Mouse (Mus musculus): ENCODE measurements around the gene Gm37240. TPM values are rescaled to one million over a fixed set of nuclear protein-coding genes. Genes with fewer than 3 reads are reported as not detected.

The Gm37240 gene
- polyA plus RNA-seq, 1 experiment from 2014 or later: 0.08 TPM

GRCm38 (mm10) chr3:85184151-85184550, 703.2 kb downstream of the Gm37240 start:
- Histone ChIP-seq H3K4me3 (no peak overlapping the region), H3K9me3 (peaks cover 3% of the 10 kb centered on the region; the same call in 1 of the 2 replicates), H3K27me3 (no peaks in the 10 kb centered on the region), H3K9ac (no peak overlapping the region), H3K27ac (no peak overlapping the region), H3K4me2 (no peak overlapping the region), H3K36me3 (no peaks in the 10 kb centered on the region), H3K4me1 (replicated peaks) (peaks cover 32% of the 10 kb centered on the region)
- 67% methylated on average over 6 of the region's 6 CpGs for WGBS
- no peak for ATAC-seq (ENCODE audit: low FRiP score)

- no peak for ATAC-seq (ENCODE audit: low FRiP score)
Measured at GRCm38 (mm10) chr3:85176736-85177135, 710.6 kb downstream of the Gm37240 start.

GRCm38 (mm10) chr3:85174542-85175469, 712.5 kb downstream of the Gm37240 start:
- Histone ChIP-seq H3K27me3 (no peaks in the 10 kb centered on the region), H3K9ac (no peak overlapping the region), H3K4me1 (replicated peaks) (peaks cover 17% of the 10 kb centered on the region), H3K4me2 (no peak overlapping the region), H3K9me3 (0 out of 2 replicates have a peak, but pooled peaks cover 6% of the 10 kb centered on the region), H3K36me3 (no peaks in the 10 kb centered on the region), H3K4me3 (no peak overlapping the region), H3K27ac (no peak overlapping the region)
- no peak for ATAC-seq (ENCODE audit: low FRiP score)
- 63% methylated on average over 28 of the region's 28 CpGs for WGBS

More at GRCm38 (mm10) chr3:85176736-85177135, 710.6 kb downstream of the Gm37240 start:
- H3K9ac ChIP-seq: no peak overlapping the region
- H3K27ac ChIP-seq: no peak overlapping the region
- peaks cover 17% of the 10 kb centered on the region for H3K4me1 ChIP-seq (replicated peaks)
- 92% methylated on average over 1 of the region's 1 CpGs for WGBS
- H3K27me3 ChIP-seq: no peaks in the 10 kb centered on the region
- H3K4me3 ChIP-seq: no peak overlapping the region
- no peaks in the 10 kb centered on the region for H3K36me3 ChIP-seq
- no peak overlapping the region for H3K4me2 ChIP-seq
- peaks cover 9% of the 10 kb centered on the region; the same call in 1 of the 2 replicates for H3K9me3 ChIP-seq

GRCm38 (mm10) chr3:85173441-85174071, 713.8 kb downstream of the Gm37240 start:
- no peaks in the 10 kb centered on the region for H3K27me3 ChIP-seq
- H3K9me3 ChIP-seq: 0 out of 2 replicates have a peak, but pooled peaks cover 6% of the 10 kb centered on the region
- no peak overlapping the region for H3K4me3 ChIP-seq
- H3K9ac ChIP-seq: no peak overlapping the region
- no peak for ATAC-seq (ENCODE audit: low FRiP score)
- H3K4me1 ChIP-seq (replicated peaks): peaks cover 17% of the 10 kb centered on the region
- no peaks in the 10 kb centered on the region for H3K36me3 ChIP-seq
- no peak overlapping the region for H3K27ac ChIP-seq
- H3K4me2 ChIP-seq: no peak overlapping the region
- WGBS: 77% methylated on average over 6 of the region's 6 CpGs

- Histone ChIP-seq H3K27ac (no peak overlapping the region), H3K4me1 (replicated peaks) (peaks cover 17% of the 10 kb centered on the region), H3K36me3 (no peaks in the 10 kb centered on the region), H3K9me3 (0 out of 2 replicates have a peak, but pooled peaks cover under 1% of the 10 kb centered on the region), H3K27me3 (no peaks in the 10 kb centered on the region), H3K4me2 (no peak overlapping the region), H3K9ac (0 out of 2 replicates have a peak overlapping the region, but pooled peaks have one; percentile 43), H3K4me3 (no peak overlapping the region)
- WGBS: 72% methylated on average over 11 of the region's 11 CpGs
- ATAC-seq (ENCODE audit: low FRiP score): no peak
Measured at GRCm38 (mm10) chr3:85172532-85172931, 714.8 kb downstream of the Gm37240 start.

GRCm38 (mm10) chr3:85172096-85172495, 715.2 kb downstream of the Gm37240 start:
- no peak for ATAC-seq (ENCODE audit: low FRiP score)
- Histone ChIP-seq H3K9ac (no peak overlapping the region), H3K4me3 (no peak overlapping the region), H3K27me3 (no peaks in the 10 kb centered on the region), H3K36me3 (no peaks in the 10 kb centered on the region), H3K27ac (no peak overlapping the region), H3K4me2 (no peak overlapping the region), H3K4me1 (replicated peaks) (peaks cover 17% of the 10 kb centered on the region), H3K9me3 (no peaks in the 10 kb centered on the region)
- 90% methylated on average over 12 of the region's 12 CpGs for WGBS

GRCm38 (mm10) chr3:85168816-85169215, 718.5 kb downstream of the Gm37240 start:
- Histone ChIP-seq H3K9ac (no peak overlapping the region), H3K4me3 (no peak overlapping the region), H3K4me2 (no peak overlapping the region), H3K27ac (no peak overlapping the region), H3K36me3 (no peaks in the 10 kb centered on the region), H3K9me3 (no peaks in the 10 kb centered on the region), H3K27me3 (no peaks in the 10 kb centered on the region), H3K4me1 (replicated peaks) (peaks cover 6% of the 10 kb centered on the region; the same call in 1 of the 2 replicates)
- WGBS: 85% methylated on average over 2 of the region's 2 CpGs
- ATAC-seq (ENCODE audit: low FRiP score): no peak

- Histone ChIP-seq H3K4me3 (no peak overlapping the region), H3K36me3 (no peaks in the 10 kb centered on the region), H3K4me1 (replicated peaks) (no peaks in the 10 kb centered on the region), H3K27ac (no peak overlapping the region), H3K4me2 (no peak overlapping the region), H3K27me3 (no peaks in the 10 kb centered on the region), H3K9me3 (no peaks in the 10 kb centered on the region), H3K9ac (no peak overlapping the region)
- no peak for ATAC-seq (ENCODE audit: low FRiP score)
- 71% methylated on average over 1 of the region's 1 CpGs for WGBS
Measured at GRCm38 (mm10) chr3:85164931-85165330, 722.4 kb downstream of the Gm37240 start.

- H3K4me2 ChIP-seq: no peak overlapping the region
- no peak overlapping the region for H3K4me3 ChIP-seq
- no peaks in the 10 kb centered on the region for H3K36me3 ChIP-seq
- no peak overlapping the region for H3K27ac ChIP-seq
- no peaks in the 10 kb centered on the region for H3K9me3 ChIP-seq
- ATAC-seq (ENCODE audit: low FRiP score): no peak
- no peaks in the 10 kb centered on the region for H3K4me1 ChIP-seq (replicated peaks)
- 85% methylated on average over 5 of the region's 5 CpGs for WGBS
- no peaks in the 10 kb centered on the region for H3K27me3 ChIP-seq
- H3K9ac ChIP-seq: no peak overlapping the region
Measured at GRCm38 (mm10) chr3:85163396-85163795, 723.9 kb downstream of the Gm37240 start.

- no peaks in the 10 kb centered on the region for H3K4me1 ChIP-seq (replicated peaks)
- H3K9me3 ChIP-seq: no peaks in the 10 kb centered on the region
- no peak overlapping the region for H3K4me2 ChIP-seq
- no peak overlapping the region for H3K9ac ChIP-seq
- no peak for ATAC-seq (ENCODE audit: low FRiP score)
- 94% methylated on average over 3 of the region's 3 CpGs for WGBS
- no peaks in the 10 kb centered on the region for H3K27me3 ChIP-seq
- no peaks in the 10 kb centered on the region for H3K36me3 ChIP-seq
- no peak overlapping the region for H3K4me3 ChIP-seq
- no peak overlapping the region for H3K27ac ChIP-seq
Measured at GRCm38 (mm10) chr3:85162430-85162829, 724.9 kb downstream of the Gm37240 start.

- no peak overlapping the region for H3K4me2 ChIP-seq
- H3K9me3 ChIP-seq: no peaks in the 10 kb centered on the region
- H3K9ac ChIP-seq: no peak overlapping the region
- no peaks in the 10 kb centered on the region for H3K27me3 ChIP-seq
- H3K27ac ChIP-seq: no peak overlapping the region
- no peak for ATAC-seq (ENCODE audit: low FRiP score)
- no peaks in the 10 kb centered on the region for H3K4me1 ChIP-seq (replicated peaks)
- H3K36me3 ChIP-seq: no peaks in the 10 kb centered on the region
- WGBS: 82% methylated on average over 10 of the region's 10 CpGs
- no peak overlapping the region for H3K4me3 ChIP-seq
Measured at GRCm38 (mm10) chr3:85160816-85161215, 726.5 kb downstream of the Gm37240 start.

GRCm38 (mm10) chr3:85159631-85160030, 727.7 kb downstream of the Gm37240 start:
- no peak overlapping the region for H3K27ac ChIP-seq
- H3K27me3 ChIP-seq: no peaks in the 10 kb centered on the region
- H3K9ac ChIP-seq: no peak overlapping the region
- no peaks in the 10 kb centered on the region for H3K4me1 ChIP-seq (replicated peaks)
- H3K4me2 ChIP-seq: no peak overlapping the region
- H3K9me3 ChIP-seq: no peaks in the 10 kb centered on the region
- ATAC-seq (ENCODE audit: low FRiP score): no peak
- WGBS: 84% methylated on average over 6 of the region's 6 CpGs
- H3K4me3 ChIP-seq: no peak overlapping the region
- H3K36me3 ChIP-seq: no peaks in the 10 kb centered on the region
